Mouse (Mus musculus): ENCODE data around the gene Disp3. TPM values are rescaled to one million over a fixed set of nuclear protein-coding genes. Genes with fewer than 3 reads are reported as not detected.

Disp3 gene
- polyA plus RNA-seq, 1 experiment from 2014 or later, result 0.01 TPM

- no peak for DNase-seq (ENCODE audit: low read depth, low spot score)
- H3K27me3 ChIP-seq, result peaks cover 15% of the 10 kb centered on the region
- CTCF ChIA-PET, result no interaction called here
- POLR2A ChIA-PET, result interaction anchor here (0.5 kb wide), 1 partner anchor 53 kb away, joined by 3 read pairs; no protein-coding TSS in a partner anchor
- in situ Hi-C loops (cut with MboI; ENCODE audit: low pct_unique_long_range_greater_than_20kb), result no loop called here
- ATAC-seq, result no peak
- no peak for TF ChIP-seq CTCF (IDR thresholded peaks at IDR 0.05)
Observed at GRCm38 (mm10) chr4:148314396-148314795, 26.6 kb upstream of the Disp3 start.

GRCm38 (mm10) chr4:148313601-148314000 is 25.8 kb upstream of the Disp3 start:
- TF ChIP-seq CTCF (IDR thresholded peaks at IDR 0.05), result no peak
- ATAC-seq (no peak), DNase-seq (ENCODE audit: low read depth, low spot score) (no peak)
- POLR2A ChIA-PET, result interaction anchor here (0.5 kb wide), 1 partner anchor 54 kb away, joined by 3 read pairs; no protein-coding TSS in a partner anchor
- H3K27me3 ChIP-seq, result peaks cover 12% of the 10 kb centered on the region
- CTCF ChIA-PET, result no interaction called here
- in situ Hi-C loops (cut with MboI; ENCODE audit: low pct_unique_long_range_greater_than_20kb), result no loop called here

GRCm38 (mm10) chr4:148312296-148313116 is 24.7 kb upstream of the Disp3 start:
- DNase-seq (ENCODE audit: low read depth, low spot score), result no peak
- in situ Hi-C loops (cut with MboI; ENCODE audit: low pct_unique_long_range_greater_than_20kb), result no loop called here
- peaks cover 12% of the 10 kb centered on the region for H3K27me3 ChIP-seq
- TF ChIP-seq CTCF (IDR thresholded peaks at IDR 0.05), result no peak
- ATAC-seq, result no peak
- POLR2A ChIA-PET, result no interaction called here
- CTCF ChIA-PET, result no interaction called here

DNA sequence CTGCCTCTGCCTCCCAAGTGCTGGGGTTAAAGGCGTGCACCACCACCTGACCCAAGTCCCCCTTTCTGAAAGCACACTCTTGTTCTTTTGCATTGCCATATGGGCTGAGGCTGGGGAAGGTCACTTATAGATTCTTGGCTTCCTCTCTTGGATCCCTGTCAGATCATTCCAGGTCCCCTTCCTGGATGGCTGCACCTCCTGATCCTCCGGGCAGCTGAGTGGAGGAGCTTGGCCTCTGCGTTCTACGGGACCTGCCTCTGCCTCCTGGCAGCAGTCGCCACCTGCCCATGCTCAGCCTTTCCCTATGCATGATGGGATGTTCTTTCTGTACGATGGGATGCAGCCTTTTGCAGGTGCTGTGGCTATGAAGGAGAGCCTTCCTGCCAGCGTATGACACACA is 23.1 kb upstream of the Disp3 start:
- DNase-seq (ENCODE audit: low read depth, low spot score) (no peak), ATAC-seq (no peak)
- H3K27me3 ChIP-seq, result peaks cover 12% of the 10 kb centered on the region
- no peak for TF ChIP-seq CTCF (IDR thresholded peaks at IDR 0.05)
- in situ Hi-C loops (cut with MboI; ENCODE audit: low pct_unique_long_range_greater_than_20kb), result no loop called here
- ChIA-PET POLR2A (no interaction called here), CTCF (interaction anchor here (1.2 kb wide), 1 partner anchor 13 kb away, joined by 3 read pairs; no protein-coding TSS in a partner anchor)

DNA sequence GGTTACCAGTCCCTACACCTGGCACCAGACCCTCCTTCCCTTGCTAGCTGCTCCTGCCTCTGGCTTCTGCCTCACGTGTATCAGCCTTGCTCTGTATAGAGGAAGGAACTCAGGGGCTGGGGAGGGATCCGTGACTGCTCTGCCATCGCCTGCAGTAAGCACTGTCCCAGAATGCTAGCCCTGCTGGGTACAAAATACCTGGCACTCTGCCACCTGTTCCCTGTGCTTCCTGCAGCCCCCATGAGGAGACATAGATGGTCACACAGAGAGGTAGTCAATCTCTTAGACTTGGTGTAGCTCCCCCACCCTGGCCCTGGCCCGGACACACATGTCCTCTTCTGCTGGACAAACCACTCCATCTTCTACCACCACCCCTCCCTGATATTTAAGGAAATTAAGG is 22.4 kb upstream of the Disp3 start:
- CTCF ChIA-PET, result interaction anchor here (1.2 kb wide), 1 partner anchor 12 kb away, joined by 3 read pairs; no protein-coding TSS in a partner anchor
- DNase-seq (ENCODE audit: low read depth, low spot score), result no peak
- no peak for TF ChIP-seq CTCF (IDR thresholded peaks at IDR 0.05)
- ATAC-seq, result no peak
- in situ Hi-C loops (cut with MboI; ENCODE audit: low pct_unique_long_range_greater_than_20kb), result no loop called here
- POLR2A ChIA-PET, result no interaction called here
- peaks cover 12% of the 10 kb centered on the region for H3K27me3 ChIP-seq

DNA sequence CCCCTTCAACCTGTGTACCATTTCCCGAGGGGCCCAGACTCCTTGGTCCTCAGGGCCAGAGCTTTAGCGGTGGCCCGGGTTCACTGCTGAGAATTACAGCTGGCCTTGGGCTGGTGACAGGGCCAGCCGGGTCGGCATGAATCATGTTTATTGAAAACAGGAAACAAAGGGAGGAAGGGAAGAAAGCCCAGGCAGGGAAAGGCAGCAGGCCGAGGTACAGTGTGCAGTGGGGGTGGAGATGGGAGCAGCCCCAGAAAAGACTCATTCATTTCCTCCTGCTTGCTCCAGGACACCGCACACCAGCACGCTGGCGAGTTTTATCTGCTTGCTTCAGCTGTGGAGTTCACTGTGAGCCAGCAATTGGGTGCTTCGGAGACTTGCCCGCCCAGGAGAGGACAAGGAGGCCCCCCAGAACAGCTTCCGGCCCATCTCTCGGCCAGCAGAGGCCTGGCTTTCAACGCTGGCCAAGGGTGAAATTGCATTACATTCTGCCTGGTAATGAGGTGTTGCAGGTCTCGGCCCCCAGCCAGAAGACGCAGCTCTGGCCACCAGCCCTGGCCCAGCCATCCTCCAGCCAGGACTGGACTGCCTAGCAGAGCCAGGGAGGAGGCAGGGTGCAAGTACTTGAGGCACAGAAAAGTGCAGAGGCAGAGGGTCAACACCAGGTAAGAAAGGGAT is 18.8 kb upstream of the Disp3 start:
- peaks cover 3% of the 10 kb centered on the region for H3K27me3 ChIP-seq
- DNase-seq (ENCODE audit: low read depth, low spot score), result no peak
- POLR2A ChIA-PET, result no interaction called here
- ATAC-seq, result no peak
- in situ Hi-C loops (cut with MboI; ENCODE audit: low pct_unique_long_range_greater_than_20kb), result no loop called here
- CTCF ChIA-PET, result no interaction called here
- TF ChIP-seq CTCF (IDR thresholded peaks at IDR 0.05), result no peak

GRCm38 (mm10) chr4:148298720-148299119 is 11.0 kb upstream of the Disp3 start:
- ATAC-seq (no peak), DNase-seq (ENCODE audit: low read depth, low spot score) (no peak)
- TF ChIP-seq CTCF (IDR thresholded peaks at IDR 0.05), result no peak
- in situ Hi-C loops (cut with MboI; ENCODE audit: low pct_unique_long_range_greater_than_20kb), result no loop called here
- POLR2A ChIA-PET, result no interaction called here
- CTCF ChIA-PET, result no interaction called here
- H3K27me3 ChIP-seq, result no peaks in the 10 kb centered on the region

- in situ Hi-C loops (cut with MboI; ENCODE audit: low pct_unique_long_range_greater_than_20kb), result no loop called here
- POLR2A ChIA-PET, result no interaction called here
Observed at GRCm38 (mm10) chr4:148297640-148298039, 9.9 kb upstream of the Disp3 start.

GRCm38 (mm10) chr4:148293319-148293718 is 5.6 kb upstream of the Disp3 start:
- DNase-seq (ENCODE audit: low read depth, low spot score) (no peak), ATAC-seq (no peak)
- peaks cover 2% of the 10 kb centered on the region for H3K27me3 ChIP-seq
- in situ Hi-C loops (cut with MboI; ENCODE audit: low pct_unique_long_range_greater_than_20kb), result no loop called here
- TF ChIP-seq CTCF (IDR thresholded peaks at IDR 0.05), result no peak
- ChIA-PET CTCF (no interaction called here), POLR2A (no interaction called here)

More at GRCm38 (mm10) chr4:148297640-148298039, 9.9 kb upstream of the Disp3 start:
- CTCF ChIA-PET, result interaction anchor here (0.8 kb wide), 1 partner anchor 12 kb away, joined by 3 read pairs; no protein-coding TSS in a partner anchor
- TF ChIP-seq CTCF (IDR thresholded peaks at IDR 0.05), result no peak
- no peaks in the 10 kb centered on the region for H3K27me3 ChIP-seq
- ATAC-seq, result no peak
- no peak for DNase-seq (ENCODE audit: low read depth, low spot score)

- H3K27me3 ChIP-seq, result peaks cover 12% of the 10 kb centered on the region
- no peak for TF ChIP-seq CTCF (IDR thresholded peaks at IDR 0.05)
- DNase-seq (ENCODE audit: low read depth, low spot score) (no peak), ATAC-seq (no peak)
- POLR2A ChIA-PET, result no interaction called here
- CTCF ChIA-PET, result no interaction called here
- in situ Hi-C loops (cut with MboI; ENCODE audit: low pct_unique_long_range_greater_than_20kb), result no loop called here
Observed at GRCm38 (mm10) chr4:148291849-148292248, 4.1 kb upstream of the Disp3 start.

- peaks cover 14% of the 10 kb centered on the region for H3K27me3 ChIP-seq
Observed at GRCm38 (mm10) chr4:148291080-148291479, 3.3 kb upstream of the Disp3 start.

More at GRCm38 (mm10) chr4:148291080-148291479, 3.3 kb upstream of the Disp3 start:
- CTCF ChIA-PET, result no interaction called here
- ATAC-seq (no peak), DNase-seq (ENCODE audit: low read depth, low spot score) (no peak)
- no peak for TF ChIP-seq CTCF (IDR thresholded peaks at IDR 0.05)
- in situ Hi-C loops (cut with MboI; ENCODE audit: low pct_unique_long_range_greater_than_20kb), result no loop called here
- POLR2A ChIA-PET, result no interaction called here

All from Patski (cell line).